Mouse (Mus musculus) forebrain, embryonic 16.5 days (tissue): ENCODE results near the gene Slit1. TPM values are rescaled to one million over a fixed set of nuclear protein-coding genes. Genes with fewer than 3 reads are reported as not detected.
A peak's percentile ranks its signal among the peaks of the same experiment; 100 is the strongest.

Source experiments
- ATAC-seq: fragments of 200-750 bp; cut with Nextera tagmentation; 2 replicates; pipeline ENCODE4 v1.8.0; 2017; ENCODE audit warnings: mild to moderate bottlenecking, moderate library complexity
- H3K27ac ChIP-seq: fragments of 300-500 bp; sonication (generic); 2 replicates; pipeline ENCODE4 v1.5.1; 2014; ENCODE audit warnings: low read length, control low read depth
- H3K27me3 ChIP-seq: fragments of 300-500 bp; sonication (generic); replicated peaks from 2 replicates; pipeline ENCODE4 v1.6.1; 2014; ENCODE audit warnings: low read length; ENCODE audit not compliant: control insufficient read depth, insufficient read depth
- H3K36me3 ChIP-seq: fragments of 300-500 bp; sonication (generic); 2 replicates; pipeline ENCODE4 v1.6.1; 2014; ENCODE audit not compliant: control insufficient read depth, insufficient read depth
- H3K4me1 ChIP-seq: fragments of 300-500 bp; sonication (generic); replicated peaks from 2 replicates; pipeline ENCODE4 v1.6.1; 2014; ENCODE audit warnings: low read length; ENCODE audit not compliant: control insufficient read depth, insufficient read depth
- H3K4me2 ChIP-seq: fragments of 300-500 bp; sonication (generic); 2 replicates; pipeline ENCODE4 v1.6.1; 2014; ENCODE audit warnings: mild to moderate bottlenecking, low read length, control low read depth
- H3K4me3 ChIP-seq: fragments of 300-500 bp; sonication (generic); replicated peaks from 2 replicates; pipeline ENCODE4 v1.5.1; 2014; ENCODE audit warnings: mild to moderate bottlenecking, low read length, control low read depth
- H3K9ac ChIP-seq: fragments of 300-500 bp; sonication (generic); replicated peaks from 2 replicates; pipeline ENCODE4 v1.6.1; 2014; ENCODE audit warnings: low read depth, low read length, control low read depth
- H3K9me3 ChIP-seq: fragments of 300-500 bp; sonication (generic); 2 replicates; pipeline ENCODE4 v1.6.1; 2016; ENCODE audit warnings: low read length; ENCODE audit not compliant: control insufficient read depth
- WGBS: fragments of 180-500 bp; shearing (Covaris S2); extraction: QIAGEN DNeasy Blood & Tissue Kit; methylation state at CpG from one replicate; pipeline ENCODE4 v1.1.7; 2014; 5-methylcytosine and 5-hydroxymethylcytosine counted together
- polyA plus RNA-seq: library from polyadenylated mRNA; unstranded; fragments of >200 nt; fragmentation: Nextera tagmentation; extraction: Ambion mirVana; gene quantifications from 2 replicates; pipeline ENCODE4 v1.2.1, GENCODE M21; 2015

The Slit1 gene
- polyA plus RNA-seq, 1 experiment from 2014 or later: 21.3 TPM

DNA sequence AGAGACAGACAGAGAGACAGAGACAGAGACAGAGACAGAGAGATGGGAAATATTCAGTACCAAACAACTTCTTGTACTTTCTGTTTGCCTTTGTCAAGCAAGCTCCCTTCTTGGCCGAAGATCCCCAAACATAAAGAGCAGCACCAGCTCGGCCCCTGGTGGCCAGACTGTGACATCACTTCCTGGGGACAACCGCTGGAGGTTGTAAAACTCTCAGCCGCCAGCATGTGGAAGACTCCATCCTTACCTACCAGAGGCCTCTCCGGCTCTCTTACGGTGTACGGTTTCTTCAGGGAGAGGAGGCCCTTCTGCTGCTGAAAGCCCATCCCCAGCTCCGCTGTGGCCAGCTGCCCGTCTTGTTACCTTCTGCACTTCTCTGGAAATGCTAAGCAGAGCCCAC, 18.1 kb upstream of the Slit1 start:
- Histone ChIP-seq H3K4me1 (0 out of 2 replicates have a peak, but pooled peaks cover 2% of the 10 kb centered on the region), H3K36me3 (no peaks in the 10 kb centered on the region), H3K9me3 (no peaks in the 10 kb centered on the region), H3K4me2 (no peak overlapping the region), H3K27ac (no peak overlapping the region), H3K9ac (no peak overlapping the region), H3K4me3 (no peak overlapping the region), H3K27me3 (no peaks in the 10 kb centered on the region)
- ATAC-seq: no peak
- 44% methylated on average over 9 of the region's 9 CpGs for WGBS

DNA sequence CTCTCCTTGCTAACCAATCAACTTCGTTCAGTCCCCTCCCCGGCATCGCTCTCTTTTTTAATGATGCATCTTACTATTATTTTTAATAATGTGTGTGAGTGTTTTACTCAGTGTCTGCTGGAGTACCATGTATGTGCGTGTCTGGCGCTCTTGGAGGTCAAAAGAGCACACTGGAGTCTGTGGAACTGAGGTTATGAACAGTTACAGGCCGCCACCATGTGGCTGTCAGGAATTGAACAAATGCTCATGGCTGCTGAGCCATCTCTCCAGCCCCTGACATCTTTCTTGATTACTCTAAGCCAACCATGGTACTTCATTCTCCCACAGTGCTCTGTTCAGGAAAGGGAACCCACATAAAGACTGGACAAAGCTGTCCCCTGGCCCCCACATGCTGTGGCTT, 16.3 kb upstream of the Slit1 start:
- H3K4me2 ChIP-seq: no peak overlapping the region
- 81% methylated on average over 6 of the region's 6 CpGs for WGBS
- no peak overlapping the region for H3K4me3 ChIP-seq
- H3K27me3 ChIP-seq: peaks cover 6% of the 10 kb centered on the region; the same call in 1 of the 2 replicates
- peaks cover 2% of the 10 kb centered on the region; the same call in 1 of the 2 replicates for H3K4me1 ChIP-seq
- no peak overlapping the region for H3K27ac ChIP-seq
- ATAC-seq: peak; percentile 32; the same call in 1 of the 2 replicates
- no peaks in the 10 kb centered on the region for H3K9me3 ChIP-seq
- H3K36me3 ChIP-seq: no peaks in the 10 kb centered on the region
- H3K9ac ChIP-seq: no peak overlapping the region

DNA sequence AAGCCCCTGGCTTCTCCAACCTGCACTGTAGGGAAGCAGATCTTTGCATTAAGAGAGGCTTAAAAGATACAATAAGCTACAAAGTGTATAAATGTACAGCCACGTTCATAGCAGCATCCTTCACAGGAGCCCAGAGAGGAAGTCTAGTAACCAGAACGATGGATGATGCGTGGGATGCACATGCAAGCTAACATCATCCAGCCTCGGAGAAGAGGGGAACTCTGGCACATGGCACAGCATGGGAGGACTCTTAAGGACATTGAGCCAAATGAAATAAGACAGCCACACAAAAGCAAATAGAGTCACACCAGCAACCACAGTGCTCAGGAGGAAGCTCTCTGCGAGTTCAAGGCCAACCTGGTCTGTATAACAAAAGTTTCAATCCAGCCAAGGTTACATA, 15.8 kb upstream of the Slit1 start:
- Histone ChIP-seq H3K36me3 (no peaks in the 10 kb centered on the region), H3K27me3 (peaks cover 6% of the 10 kb centered on the region; the same call in 1 of the 2 replicates), H3K4me1 (peaks cover 2% of the 10 kb centered on the region; the same call in 1 of the 2 replicates)

DNA sequence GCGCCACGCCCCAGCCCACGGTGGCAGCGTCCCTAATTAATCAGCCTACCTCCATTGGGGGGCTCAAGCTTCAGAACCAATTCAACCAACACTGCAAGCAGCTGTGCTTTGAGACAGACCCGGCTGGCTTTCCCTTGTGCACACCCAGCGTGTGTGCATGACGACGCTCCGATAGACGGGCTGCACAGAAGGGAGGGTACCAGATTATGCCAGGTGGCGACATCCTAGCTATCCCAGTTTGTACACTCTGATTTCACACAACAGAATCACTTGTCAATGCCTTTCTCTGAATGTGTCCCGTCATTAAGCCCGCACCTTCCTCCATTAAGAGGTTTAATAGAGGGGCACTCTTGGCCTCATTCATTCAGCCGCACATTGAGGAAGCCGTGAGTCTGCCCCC, 11.3 kb upstream of the Slit1 start:
- Histone ChIP-seq H3K9ac (no peak overlapping the region), H3K4me3 (no peak overlapping the region), H3K9me3 (no peaks in the 10 kb centered on the region), H3K4me1 (peaks cover 17% of the 10 kb centered on the region), H3K27me3 (peaks cover 12% of the 10 kb centered on the region), H3K27ac (no peak overlapping the region), H3K4me2 (no peak overlapping the region), H3K36me3 (no peaks in the 10 kb centered on the region)
- WGBS: 12% methylated on average over 15 of the region's 15 CpGs
- 0 out of 2 replicates have a peak, but pooled peaks have one; percentile 36 for ATAC-seq

More for the DNA sequence above, 15.8 kb upstream of the Slit1 start:
- ATAC-seq: no peak
- WGBS: 84% methylated on average over 5 of the region's 5 CpGs
- Histone ChIP-seq H3K9me3 (no peaks in the 10 kb centered on the region), H3K4me3 (no peak overlapping the region), H3K4me2 (no peak overlapping the region), H3K27ac (no peak overlapping the region), H3K9ac (no peak overlapping the region)

DNA sequence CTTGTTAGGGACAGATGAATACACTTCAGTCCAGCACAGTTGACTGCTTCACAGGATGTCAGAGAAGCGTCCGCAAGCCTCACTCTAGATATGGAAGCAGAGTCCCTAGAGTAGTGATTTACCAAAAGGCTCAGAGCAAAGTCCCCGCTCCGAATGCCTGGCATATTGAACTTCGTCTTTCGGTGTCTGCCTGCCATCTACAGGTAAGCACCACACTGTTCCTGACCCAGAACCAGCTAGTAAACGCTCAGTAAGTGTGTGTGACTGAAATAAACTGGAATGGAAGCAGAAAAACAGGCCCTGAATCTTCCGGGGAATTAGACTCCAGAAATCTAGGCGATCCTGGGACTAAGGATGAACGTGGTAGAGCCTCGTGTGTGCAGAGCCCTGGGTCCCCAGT, 8.4 kb upstream of the Slit1 start:
- H3K9ac ChIP-seq: no peak overlapping the region
- H3K4me2 ChIP-seq: no peak overlapping the region
- no peak overlapping the region for H3K4me3 ChIP-seq
- H3K27me3 ChIP-seq: peaks cover 12% of the 10 kb centered on the region
- no peak for ATAC-seq
- no peak overlapping the region for H3K27ac ChIP-seq
- peaks cover 18% of the 10 kb centered on the region for H3K4me1 ChIP-seq
- no peaks in the 10 kb centered on the region for H3K36me3 ChIP-seq
- no peaks in the 10 kb centered on the region for H3K9me3 ChIP-seq
- 68% methylated on average over 11 of the region's 11 CpGs for WGBS

DNA sequence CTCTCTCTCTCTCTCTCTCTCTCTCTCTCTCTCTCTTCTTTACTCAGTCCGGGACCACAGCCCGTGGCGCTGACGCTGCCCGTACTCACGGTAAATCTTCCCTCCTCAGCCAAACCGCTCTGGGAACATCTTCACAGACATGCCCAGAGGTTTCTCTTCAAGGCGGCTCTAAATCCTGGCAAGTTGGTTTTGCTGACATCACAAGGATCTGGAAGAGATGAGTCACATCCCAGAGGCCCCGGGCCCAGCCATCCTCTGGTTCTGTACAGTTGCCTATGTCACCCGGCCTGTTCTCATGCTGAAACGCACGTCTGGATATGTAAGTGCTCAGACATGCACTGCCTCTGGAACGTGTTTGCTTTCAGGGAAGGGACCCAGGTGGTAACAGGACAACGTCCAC, 4.0 kb upstream of the Slit1 start:
- H3K4me1 ChIP-seq: peaks cover 58% of the 10 kb centered on the region
- ATAC-seq: no peak
- no peak overlapping the region for H3K27ac ChIP-seq
- H3K9ac ChIP-seq: no peak overlapping the region
- H3K36me3 ChIP-seq: no peaks in the 10 kb centered on the region
- H3K27me3 ChIP-seq: no peaks in the 10 kb centered on the region; the same call in 1 of the 2 replicates
- WGBS: 88% methylated on average over 14 of the region's 14 CpGs
- H3K4me3 ChIP-seq: no peak overlapping the region
- no peaks in the 10 kb centered on the region for H3K9me3 ChIP-seq
- H3K4me2 ChIP-seq: no peak overlapping the region

DNA sequence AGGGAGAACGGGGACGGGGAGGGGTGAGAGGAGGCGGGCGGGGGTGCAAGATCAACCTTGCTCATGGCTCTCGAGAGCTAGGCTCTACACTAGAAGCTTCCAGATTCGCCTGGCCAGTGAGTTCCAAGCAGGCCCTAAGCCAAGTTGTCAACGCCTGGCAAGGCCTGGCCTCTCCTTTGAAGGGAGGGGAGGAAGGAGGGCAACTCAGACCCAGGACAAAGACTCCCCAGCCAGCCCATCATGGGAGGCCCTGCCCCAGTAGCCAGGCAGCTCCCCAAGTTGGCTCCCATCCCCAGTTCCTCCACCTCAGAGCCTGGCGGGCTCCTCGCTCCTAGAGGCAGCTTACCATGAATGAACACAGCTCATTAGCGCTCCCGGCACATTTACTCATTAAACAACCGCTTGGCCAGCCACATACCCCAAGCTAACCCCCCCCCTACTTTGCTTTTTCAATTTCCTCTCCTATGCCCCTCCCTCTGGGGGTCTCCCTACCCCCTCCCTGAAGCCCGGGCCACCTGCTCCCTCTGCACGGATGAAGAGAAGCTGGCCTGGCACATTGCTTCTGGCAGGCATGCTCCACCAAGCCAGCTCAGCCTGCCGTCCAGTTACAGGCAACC, 2.6 kb upstream of the Slit1 start:
- peak; percentile 92 for ATAC-seq
- peaks cover 62% of the 10 kb centered on the region for H3K4me1 ChIP-seq
- H3K36me3 ChIP-seq: no peaks in the 10 kb centered on the region

DNA sequence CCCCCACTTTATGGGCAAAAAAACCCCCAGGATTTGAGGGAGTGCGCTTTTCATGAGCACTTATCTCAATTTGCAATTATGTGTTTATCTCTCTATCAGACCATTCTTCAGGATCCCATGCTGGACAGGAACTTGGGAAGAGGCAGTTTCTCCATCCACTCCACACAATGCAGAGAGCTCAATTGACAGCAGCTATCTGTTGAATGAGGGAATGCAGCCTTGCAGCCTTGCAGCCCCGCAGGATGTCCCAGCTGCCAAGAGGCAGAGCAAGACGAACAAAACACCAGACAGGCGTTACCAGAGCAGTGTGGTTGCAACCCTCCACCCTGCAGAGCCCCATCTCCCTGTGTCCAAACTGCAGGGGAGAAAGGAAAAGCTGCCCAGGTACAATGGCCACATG, 4.6 kb downstream of the Slit1 start:
- Histone ChIP-seq H3K4me1 (peaks cover 81% of the 10 kb centered on the region), H3K27ac (peak overlapping the region; percentile 57), H3K4me2 (peak overlapping the region; percentile 66), H3K27me3 (peaks cover 8% of the 10 kb centered on the region), H3K36me3 (no peaks in the 10 kb centered on the region), H3K9ac (peak overlapping the region; percentile 10; the same call in 1 of the 2 replicates), H3K9me3 (no peaks in the 10 kb centered on the region), H3K4me3 (peak overlapping the region; percentile 25)
- 10% methylated on average over 4 of the region's 4 CpGs for WGBS
- ATAC-seq: no peak

More for the DNA sequence above, 2.6 kb upstream of the Slit1 start:
- 9% methylated on average over 15 of the region's 15 CpGs for WGBS
- Histone ChIP-seq H3K9me3 (no peaks in the 10 kb centered on the region), H3K4me2 (peak overlapping the region; percentile 5; the same call in 1 of the 2 replicates), H3K4me3 (no peak overlapping the region), H3K27ac (peak overlapping the region; percentile 71), H3K9ac (0 out of 2 replicates have a peak overlapping the region, but pooled peaks have one; percentile 18), H3K27me3 (no peaks in the 10 kb centered on the region)

DNA sequence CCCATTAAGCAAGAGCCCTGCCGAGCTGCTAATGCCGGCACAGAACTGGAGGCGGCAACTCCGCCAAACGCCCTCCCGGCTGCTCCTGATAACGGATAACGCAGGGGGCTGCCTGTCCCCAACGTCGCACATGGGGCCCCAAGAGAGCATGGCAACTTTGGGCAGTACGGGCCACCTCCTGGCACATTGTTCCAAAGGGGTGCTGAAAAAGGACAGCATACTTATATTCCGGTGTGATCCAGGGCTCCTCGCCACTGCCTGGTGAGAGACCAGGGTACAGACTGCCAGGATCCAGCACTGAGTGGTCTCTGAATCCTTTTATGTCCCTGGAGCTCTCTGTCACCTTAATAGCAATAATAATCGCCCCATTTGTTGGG, 5.0 kb downstream of the Slit1 start:
- H3K9ac ChIP-seq: peak overlapping the region; percentile 35; the same call in 1 of the 2 replicates
- H3K4me1 ChIP-seq: peaks cover 77% of the 10 kb centered on the region
- no peaks in the 10 kb centered on the region for H3K9me3 ChIP-seq
- peak overlapping the region; percentile 66 for H3K4me2 ChIP-seq
- 2% methylated on average over 14 of the region's 14 CpGs for WGBS
- H3K36me3 ChIP-seq: no peaks in the 10 kb centered on the region
- H3K27me3 ChIP-seq: peaks cover 8% of the 10 kb centered on the region
- peak overlapping the region; percentile 57 for H3K27ac ChIP-seq
- ATAC-seq: peak; percentile 36
- H3K4me3 ChIP-seq: peak overlapping the region; percentile 25
